8 mouse cellular contexts compared by ENCODE assay signal in genomic region chr12:71707727-71708369, GRCm38 (mm10).
DNase-seq lines count a peak whose midpoint lies in the region; ATAC-seq and TF ChIP-seq lines count a peak whose summit lies in the region.

No protein-coding gene starts in this region.

- intact Hi-C loops in left cerebral cortex, postnatal 36 days (cut with DNase I), result loop anchor here (2.0 kb wide), 2 partner anchors 397 to 511 kb away; no protein-coding TSS in a partner anchor

- H3K4me2 ChIP-seq in forebrain, embryonic 15.5 days (replicated peaks), result no peak overlapping the region
- peak overlapping the region; percentile 42 for H3K4me2 ChIP-seq in hindbrain, postnatal 0 days (ENCODE audit: low read depth, low read length)

- TF ChIP-seq CTCF in hindbrain, postnatal 0 days (IDR thresholded peaks at IDR 0.05; ENCODE audit: low read depth), result peak; percentile 95

- H3K4me3 ChIP-seq in forebrain, embryonic 15.5 days, result no peak overlapping the region
- H3K4me3 ChIP-seq in hindbrain, postnatal 0 days (ENCODE audit: low read length), result no peak overlapping the region

- no peak overlapping the region for H3K9ac ChIP-seq in forebrain, embryonic 15.5 days (replicated peaks)
- no peak overlapping the region for H3K9ac ChIP-seq in hindbrain, postnatal 0 days (replicated peaks; ENCODE audit: low read length)

- no peaks in the 10 kb centered on the region for H3K36me3 ChIP-seq in forebrain, embryonic 15.5 days
- no peaks in the 10 kb centered on the region for H3K36me3 ChIP-seq in hindbrain, postnatal 0 days (ENCODE audit: insufficient read depth, low read length)

- no peaks in the 10 kb centered on the region for H3K27me3 ChIP-seq in forebrain, embryonic 15.5 days
- no peaks in the 10 kb centered on the region for H3K27me3 ChIP-seq in hindbrain, postnatal 0 days (ENCODE audit: insufficient read depth, low read length)

- H3K4me1 ChIP-seq in forebrain, embryonic 15.5 days, result no peaks in the 10 kb centered on the region
- no peaks in the 10 kb centered on the region for H3K4me1 ChIP-seq in hindbrain, postnatal 0 days (ENCODE audit: insufficient read depth, low read length)

- 23% methylated on average over 10 of the region's 10 CpGs for WGBS in forebrain, embryonic 15.5 days
- 18% methylated on average over 10 of the region's 10 CpGs for whole genome bisulfite sequencing in hindbrain, postnatal 0 days

- peak; percentile 76 for ATAC-seq in forebrain, embryonic 15.5 days (replicated peaks)
- ATAC-seq in hindbrain, postnatal 0 days, result 0 out of 2 replicates have a peak, but pooled peaks have one; percentile 43

- H3K9me3 ChIP-seq in forebrain, embryonic 15.5 days, result no peaks in the 10 kb centered on the region
- H3K9me3 ChIP-seq in hindbrain, postnatal 0 days (ENCODE audit: low read length), result no peaks in the 10 kb centered on the region

- DNase-seq in spleen, postnatal 10 days (ENCODE audit: low spot score in 2 of 2), result peak; percentile 13 to 46
- no peak for DNase-seq in spleen, postnatal 36 days (ENCODE audit: low spot score in 2 of 2)
- peak; percentile 19 for DNase-seq in c-Kit-positive CD71-positive TER-119-negative erythroid progenitor cells, embryonic 14.5 days (ENCODE audit: low read depth)
- DNase-seq in hindbrain, postnatal 0 days (ENCODE audit: low spot score), result peak; percentile 78
- DNase-seq in left cerebral cortex, postnatal 36 days (ENCODE audit: low spot score in 2 of 2), result peak; percentile 40 to 66
- peak; percentile 7 to 10 for DNase-seq in natural killer cell, adult 2 months (ENCODE audit: low spot score in 2 of 2)
- peak; percentile 71 for DNase-seq in thymus, postnatal 4 days

- no peak overlapping the region for H3K27ac ChIP-seq in forebrain, embryonic 15.5 days (replicated peaks)
- no peak overlapping the region for H3K27ac ChIP-seq in hindbrain, postnatal 0 days

Comparison
In these comparisons a context has a peak if more than half of its experiments do, and no peak if none do; other contexts are left out.
1. DNase-seq: peak in spleen, postnatal 10 days (2 of 2), c-Kit-positive CD71-positive TER-119-negative erythroid progenitor cells, embryonic 14.5 days (single experiment), hindbrain, postnatal 0 days (single experiment), left cerebral cortex, postnatal 36 days (2 of 2), natural killer cell, adult 2 months (2 of 2) and thymus, postnatal 4 days (single experiment); none in spleen, postnatal 36 days (0 of 2).